Mouse (Mus musculus) brain, embryonic 18.5 days (tissue): ENCODE data around the gene Grn.

Source experiments
- DNase-seq: peaks from one replicate; pipeline ENCODE4 v3.0.0-alpha.2; 2012; ENCODE audit warnings: low read depth, low spot score

Gene Grn

DNA sequence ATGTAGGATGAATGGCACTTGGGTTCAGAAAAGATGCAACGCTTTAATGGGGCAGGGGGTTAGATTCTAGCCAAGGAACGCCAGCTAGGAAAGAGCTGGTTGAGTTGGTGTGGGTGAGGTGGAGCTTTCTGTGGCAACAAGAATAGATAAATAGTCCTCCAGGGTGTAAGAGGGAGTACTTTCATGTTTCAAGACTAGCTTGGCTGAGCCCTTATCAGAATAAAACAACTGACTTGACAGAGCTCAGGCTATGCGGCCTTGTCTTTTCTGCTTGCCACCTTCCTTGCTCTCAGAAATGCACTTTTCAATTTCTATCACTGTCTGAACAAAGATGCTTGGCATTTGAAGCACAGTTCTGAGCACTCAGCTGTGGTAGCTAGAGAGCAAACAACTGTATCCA, 44.9 kb downstream of the Grn start:
- DNase-seq, result no peak

DNA sequence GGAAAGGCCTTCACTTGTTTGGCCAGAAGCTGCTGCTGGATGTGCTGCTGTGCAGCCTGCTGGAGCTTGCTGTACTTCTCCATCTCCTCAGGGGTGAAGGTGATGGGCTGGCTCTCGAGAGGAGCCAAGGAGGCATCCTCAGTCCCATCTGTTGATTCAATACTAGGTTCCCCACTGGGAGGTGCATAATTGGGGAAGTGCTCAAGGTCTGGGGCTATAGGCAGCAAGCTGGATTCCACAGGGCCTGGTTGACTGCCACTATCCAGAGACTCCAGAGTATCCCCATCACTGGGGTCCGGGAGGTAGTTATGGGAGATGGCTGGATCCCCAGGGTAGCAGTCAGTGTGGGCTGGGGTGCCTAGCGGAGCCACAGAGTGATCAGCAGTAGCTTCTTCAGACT, 48.6 kb downstream of the Grn start:
- no peak for DNase-seq

DNA sequence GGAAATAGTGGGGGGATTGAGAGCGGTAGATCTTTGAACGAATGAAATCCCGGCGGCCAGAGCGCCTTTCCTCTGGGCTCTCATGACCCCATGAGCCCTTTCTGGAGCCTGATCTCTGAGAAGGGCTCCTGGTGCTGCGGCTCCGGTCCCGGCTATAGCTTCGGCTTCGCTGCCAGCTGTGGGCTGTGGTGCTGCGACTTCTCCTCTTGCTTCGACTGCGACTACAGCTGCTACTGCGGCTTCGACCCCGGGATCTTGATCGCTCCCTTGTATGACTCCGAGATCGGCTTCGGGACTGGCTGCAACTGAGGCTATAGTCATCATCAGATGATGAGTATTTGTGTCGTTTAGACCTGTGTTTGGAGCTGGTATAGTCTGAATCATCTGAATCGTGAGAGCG, 49.5 kb downstream of the Grn start:
- DNase-seq, result no peak

DNA sequence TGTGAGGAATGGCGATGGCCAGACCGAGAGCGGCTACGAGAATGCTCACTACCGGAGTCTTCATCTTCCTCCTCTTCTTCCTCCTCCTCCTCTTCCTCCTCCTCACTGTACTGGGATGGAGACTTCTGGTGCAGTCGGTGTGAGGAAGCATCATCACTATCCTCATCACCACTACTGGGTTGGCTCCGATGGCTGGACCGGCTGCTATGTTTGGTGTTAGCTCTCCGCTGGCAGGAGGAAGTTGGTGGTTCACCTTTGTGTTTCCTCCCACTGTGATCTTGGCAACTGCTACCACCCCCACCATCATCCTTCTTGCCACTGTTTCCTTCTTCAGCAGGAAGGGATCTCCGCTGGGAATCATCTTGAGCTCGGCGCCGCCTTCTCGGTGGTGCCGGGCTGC, 50.0 kb downstream of the Grn start:
- DNase-seq, result no peak

DNA sequence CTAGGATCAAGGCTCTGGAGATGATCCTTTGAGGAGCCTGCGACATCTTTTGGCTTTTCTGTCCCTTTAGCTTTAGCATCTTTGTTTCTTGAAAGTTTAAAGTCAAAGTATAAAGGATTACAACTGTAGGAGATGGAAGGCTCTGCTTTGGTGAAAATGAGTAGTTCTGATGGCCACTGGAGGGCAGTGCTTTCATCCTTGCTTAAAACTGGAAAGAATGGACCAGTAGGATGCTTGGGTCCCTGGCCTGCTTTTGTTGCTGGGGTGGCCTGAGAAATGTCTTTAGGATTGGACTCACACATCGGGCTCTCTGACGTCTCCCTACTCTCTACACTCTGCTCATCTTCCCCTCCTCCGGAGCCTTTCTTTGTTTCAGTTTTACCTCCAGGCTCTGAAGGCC, 50.8 kb downstream of the Grn start:
- no peak for DNase-seq

DNA sequence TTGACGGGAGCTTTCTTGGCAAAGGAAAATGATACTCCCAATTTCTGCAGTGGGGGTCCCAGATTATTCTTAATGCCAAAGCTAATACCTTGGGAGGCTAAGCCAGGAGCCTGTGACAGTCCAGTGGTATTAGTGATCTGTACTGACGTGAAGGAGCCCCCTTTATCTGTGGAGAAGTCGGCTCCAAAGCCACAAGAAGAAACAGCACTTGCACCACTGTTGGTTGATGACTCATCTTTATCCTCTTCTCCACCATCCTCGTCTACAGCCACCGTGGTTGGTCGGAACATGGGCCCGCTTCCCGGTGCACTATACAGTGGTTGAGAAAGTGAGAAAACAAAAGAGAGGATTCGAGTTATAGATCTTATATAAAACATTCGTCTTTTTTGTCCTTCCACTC, 51.7 kb downstream of the Grn start:
- no peak for DNase-seq
